Mouse (Mus musculus): ENCODE measurements at regions not wholly inside any gene's neighbourhood (a gene's known extent, or its start where the extent isn't known, plus 50 kb on each side); places are given as distances from the start of the nearest gene placed in this dataset.

DNA sequence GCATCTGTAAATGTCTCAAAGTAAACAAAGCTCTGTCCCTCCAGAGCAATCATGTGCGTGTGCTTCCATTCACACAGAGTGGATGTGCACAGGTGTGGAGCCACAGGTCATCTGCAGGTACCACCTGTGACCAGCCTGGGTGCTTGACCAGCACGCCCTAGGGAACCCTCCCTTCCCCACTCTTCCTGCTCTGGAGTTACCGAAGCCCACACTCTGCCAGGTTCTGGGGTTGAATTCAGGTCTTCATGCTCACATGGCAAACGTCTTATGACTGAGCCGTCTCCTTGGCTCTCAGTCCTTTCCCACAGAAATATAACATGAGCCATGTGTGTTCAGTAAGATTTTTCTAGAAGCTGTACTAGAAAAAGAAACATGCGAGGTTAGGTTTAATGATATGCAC is 140.0 kb upstream of the Irf2bp2 start:
- H3K9ac ChIP-seq (replicated peaks; ENCODE audit: low read depth): no peak overlapping the region
- TF ChIP-seq CTCF (IDR thresholded peaks at IDR 0.05) (no peak), EP300 (IDR thresholded peaks at IDR 0.05) (no peak)
- 75% methylated on average over 6 of the region's 6 CpGs for WGBS
- ATAC-seq (no peak), DNase-seq (ENCODE audit: low spot score) (no peak)
- no peaks in the 10 kb centered on the region for H3K36me3 ChIP-seq (ENCODE audit: insufficient read depth, low read length)
- H3K4me2 ChIP-seq (replicated peaks; ENCODE audit: low read depth, low read length): no peak overlapping the region
- H3K4me1 ChIP-seq (ENCODE audit: insufficient read depth, low read depth, low read length): peaks cover 28% of the 10 kb centered on the region
- H3K27ac ChIP-seq (ENCODE audit: low read length): peak overlapping the region; percentile 98
- H3K4me3 ChIP-seq (ENCODE audit: low read depth, low read length): no peak overlapping the region
- no peaks in the 10 kb centered on the region for H3K9me3 ChIP-seq (ENCODE audit: low read length)
- H3K27me3 ChIP-seq (replicated peaks; ENCODE audit: insufficient read depth, low read length): no peaks in the 10 kb centered on the region

- H3K27me3 ChIP-seq (replicated peaks; ENCODE audit: insufficient read depth, low read length): no peaks in the 10 kb centered on the region
- DNase-seq (ENCODE audit: low spot score) (no peak), ATAC-seq (no peak)
- no peak for TF ChIP-seq CTCF (IDR thresholded peaks at IDR 0.05)
- no peak for TF ChIP-seq EP300 (IDR thresholded peaks at IDR 0.05)
- H3K27ac ChIP-seq (ENCODE audit: low read length): peak overlapping the region; percentile 98; the same call in 1 of the 2 replicates
- WGBS: 77% methylated on average over 7 of the region's 7 CpGs
- no peaks in the 10 kb centered on the region for H3K36me3 ChIP-seq (ENCODE audit: insufficient read depth, low read length)
- no peak overlapping the region for H3K4me2 ChIP-seq (replicated peaks; ENCODE audit: low read depth, low read length)
- no peak overlapping the region for H3K9ac ChIP-seq (replicated peaks; ENCODE audit: low read depth)
- H3K4me3 ChIP-seq (ENCODE audit: low read depth, low read length): no peak overlapping the region
- peaks cover 28% of the 10 kb centered on the region for H3K4me1 ChIP-seq (ENCODE audit: insufficient read depth, low read depth, low read length)
- no peaks in the 10 kb centered on the region for H3K9me3 ChIP-seq (ENCODE audit: low read length)
These were observed 139.5 kb upstream of the Irf2bp2 start for GRCm38 (mm10) chr8:126733307-126733706.

- Histone ChIP-seq H3K4me1 (ENCODE audit: insufficient read depth, low read depth, low read length) (peaks cover 10% of the 10 kb centered on the region), H3K36me3 (ENCODE audit: insufficient read depth, low read length) (no peaks in the 10 kb centered on the region), H3K27ac (ENCODE audit: low read length) (no peak overlapping the region), H3K4me3 (ENCODE audit: low read depth, low read length) (no peak overlapping the region), H3K9ac (replicated peaks; ENCODE audit: low read depth) (no peak overlapping the region), H3K9me3 (ENCODE audit: low read length) (no peaks in the 10 kb centered on the region), H3K27me3 (replicated peaks; ENCODE audit: insufficient read depth, low read length) (no peaks in the 10 kb centered on the region), H3K4me2 (replicated peaks; ENCODE audit: low read depth, low read length) (no peak overlapping the region)
- WGBS: 69% methylated on average over 3 of the region's 3 CpGs
- TF ChIP-seq CTCF (IDR thresholded peaks at IDR 0.05): no peak
- no peak for TF ChIP-seq EP300 (IDR thresholded peaks at IDR 0.05)
- DNase-seq (ENCODE audit: low spot score) (no peak), ATAC-seq (no peak)
These were observed 136.3 kb upstream of the Irf2bp2 start for GRCm38 (mm10) chr8:126730017-126730631.

- peak overlapping the region; percentile 66 for H3K27ac ChIP-seq (ENCODE audit: low read length)
- H3K27me3 ChIP-seq (replicated peaks; ENCODE audit: insufficient read depth, low read length): no peaks in the 10 kb centered on the region
- ATAC-seq (no peak), DNase-seq (ENCODE audit: low spot score) (no peak)
- H3K4me2 ChIP-seq (replicated peaks; ENCODE audit: low read depth, low read length): no peak overlapping the region
- TF ChIP-seq CTCF (IDR thresholded peaks at IDR 0.05): no peak
- TF ChIP-seq EP300 (IDR thresholded peaks at IDR 0.05): no peak
- H3K36me3 ChIP-seq (ENCODE audit: insufficient read depth, low read length): no peaks in the 10 kb centered on the region
- WGBS: 57% methylated on average over 12 of the region's 12 CpGs
- peaks cover 3% of the 10 kb centered on the region; the same call in 1 of the 2 replicates for H3K4me1 ChIP-seq (ENCODE audit: insufficient read depth, low read depth, low read length)
- H3K9me3 ChIP-seq (ENCODE audit: low read length): no peaks in the 10 kb centered on the region
- H3K4me3 ChIP-seq (ENCODE audit: low read depth, low read length): no peak overlapping the region
- H3K9ac ChIP-seq (replicated peaks; ENCODE audit: low read depth): no peak overlapping the region
These were observed 135.3 kb upstream of the Irf2bp2 start for GRCm38 (mm10) chr8:126728987-126729632.

DNA sequence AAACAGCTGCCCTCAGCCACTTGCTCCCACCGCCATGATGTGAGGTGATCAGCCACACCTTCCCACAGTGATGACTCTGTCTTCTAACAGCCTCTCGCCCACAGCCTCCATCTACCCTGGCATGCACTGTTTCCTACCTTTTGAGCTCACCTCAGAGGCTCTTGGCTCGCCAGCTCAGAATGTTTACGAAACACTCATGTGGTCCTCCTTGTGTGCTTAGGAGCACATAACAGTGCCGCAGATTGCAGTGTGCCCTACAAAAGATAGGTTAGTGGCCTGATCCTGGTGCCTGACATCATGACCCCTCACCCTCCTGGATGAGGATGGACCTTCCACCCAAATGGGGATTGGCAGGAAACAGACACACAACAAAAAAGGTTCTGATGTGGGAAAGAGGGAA is 134.3 kb upstream of the Irf2bp2 start:
- H3K4me1 ChIP-seq (ENCODE audit: insufficient read depth, low read depth, low read length): no peaks in the 10 kb centered on the region; the same call in 1 of the 2 replicates
- peak; percentile 84 for ATAC-seq
- WGBS: 61% methylated on average over 5 of the region's 5 CpGs
- no peak overlapping the region for H3K4me2 ChIP-seq (replicated peaks; ENCODE audit: low read depth, low read length)
- no peak overlapping the region for H3K4me3 ChIP-seq (ENCODE audit: low read depth, low read length)
- peak overlapping the region; percentile 66 for H3K27ac ChIP-seq (ENCODE audit: low read length)
- H3K9me3 ChIP-seq (ENCODE audit: low read length): no peaks in the 10 kb centered on the region
- no peak; the same call in 1 of the 2 replicates for TF ChIP-seq CTCF (IDR thresholded peaks at IDR 0.05)
- peak; percentile 65 for TF ChIP-seq EP300 (IDR thresholded peaks at IDR 0.05)
- H3K27me3 ChIP-seq (replicated peaks; ENCODE audit: insufficient read depth, low read length): no peaks in the 10 kb centered on the region
- no peaks in the 10 kb centered on the region for H3K36me3 ChIP-seq (ENCODE audit: insufficient read depth, low read length)
- peak; percentile 82 for DNase-seq (ENCODE audit: low spot score)
- H3K9ac ChIP-seq (replicated peaks; ENCODE audit: low read depth): no peak overlapping the region

DNA sequence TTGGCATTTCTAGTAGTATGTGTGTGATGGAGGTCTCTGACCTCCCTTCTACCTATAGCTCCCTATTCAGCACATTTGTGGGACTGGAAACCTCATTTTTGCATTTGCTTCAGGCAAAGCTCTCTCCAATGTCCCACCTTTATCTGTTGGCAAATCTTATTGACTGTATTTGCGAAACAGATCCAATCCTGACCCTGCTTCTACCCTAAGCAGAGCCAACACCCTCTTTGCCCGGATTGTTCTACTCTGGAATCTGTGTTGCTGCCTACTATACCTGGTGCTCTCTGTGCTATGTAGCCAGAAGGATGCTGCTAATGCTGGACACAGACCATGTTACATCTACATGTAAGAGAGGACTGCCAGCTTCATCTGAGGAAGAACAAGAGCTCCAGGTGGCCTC is 133.3 kb upstream of the Irf2bp2 start:
- Histone ChIP-seq H3K4me1 (ENCODE audit: insufficient read depth, low read depth, low read length) (peaks cover 4% of the 10 kb centered on the region; the same call in 1 of the 2 replicates), H3K27ac (ENCODE audit: low read length) (no peak overlapping the region), H3K27me3 (replicated peaks; ENCODE audit: insufficient read depth, low read length) (no peaks in the 10 kb centered on the region), H3K4me2 (replicated peaks; ENCODE audit: low read depth, low read length) (no peak overlapping the region), H3K9me3 (ENCODE audit: low read length) (no peaks in the 10 kb centered on the region), H3K36me3 (ENCODE audit: insufficient read depth, low read length) (no peaks in the 10 kb centered on the region), H3K9ac (replicated peaks; ENCODE audit: low read depth) (no peak overlapping the region), H3K4me3 (ENCODE audit: low read depth, low read length) (no peak overlapping the region)
- WGBS: 82% methylated on average over 2 of the region's 2 CpGs
- no peak for TF ChIP-seq CTCF (IDR thresholded peaks at IDR 0.05)
- TF ChIP-seq EP300 (IDR thresholded peaks at IDR 0.05): no peak
- ATAC-seq (no peak), DNase-seq (ENCODE audit: low spot score) (no peak)
